Mouse (Mus musculus) midbrain, postnatal 0 days (tissue): Measurements from ENCODE around the gene Rpl10l. TPM values are rescaled to one million over a fixed set of nuclear protein-coding genes. Genes with fewer than 3 reads are reported as not detected.

ENCODE experiments used
- ATAC-seq: fragments of 200-750 bp; cut with Nextera tagmentation; 2 replicates; pipeline ENCODE4 v1.8.0; 2017; ENCODE audit warnings: moderate number of reproducible peaks, mild to moderate bottlenecking, moderate TSS enrichment, moderate library complexity; ENCODE audit not compliant: low FRiP score
- DNase-seq: peaks from one replicate; pipeline ENCODE4 v3.0.0-alpha.2; 2015; ENCODE audit warnings: low spot score
- H3K27ac ChIP-seq: fragments of 300-500 bp; sonication (generic); 2 replicates; pipeline ENCODE4 v1.5.1; 2014; ENCODE audit warnings: low read depth, mild to moderate bottlenecking, low read length, mixed read lengths
- H3K27me3 ChIP-seq: fragments of 300-500 bp; sonication (generic); 2 replicates; pipeline ENCODE4 v1.6.1; 2014; ENCODE audit warnings: low read length, control low read depth, mixed read lengths; ENCODE audit not compliant: insufficient read depth
- H3K36me3 ChIP-seq: fragments of 300-500 bp; sonication (generic); 2 replicates; pipeline ENCODE4 v1.6.1; 2014; ENCODE audit warnings: low read length, control low read depth, mixed read lengths; ENCODE audit not compliant: insufficient read depth
- H3K4me1 ChIP-seq: fragments of 300-500 bp; sonication (generic); 2 replicates; pipeline ENCODE4 v1.6.1; 2014; ENCODE audit warnings: mild to moderate bottlenecking, control low read depth, antibody characterized with exemption, low read length, mixed read lengths; ENCODE audit not compliant: insufficient read depth
- H3K4me2 ChIP-seq: fragments of 300-500 bp; sonication (generic); 2 replicates; pipeline ENCODE4 v1.6.1; 2014; ENCODE audit warnings: low read depth, mild to moderate bottlenecking, low read length, mixed read lengths; ENCODE audit not compliant: poor library complexity, severe bottlenecking
- H3K4me3 ChIP-seq: fragments of 300-500 bp; sonication (generic); 2 replicates; pipeline ENCODE4 v1.5.1; 2014; ENCODE audit warnings: low read depth, mild to moderate bottlenecking, low read length, moderate library complexity
- H3K9ac ChIP-seq: fragments of 300-500 bp; sonication (generic); replicated peaks from 2 replicates; pipeline ENCODE4 v1.6.1; 2014; ENCODE audit warnings: mild to moderate bottlenecking, low read length, moderate library complexity, mixed read lengths; ENCODE audit not compliant: poor library complexity, severe bottlenecking
- H3K9me3 ChIP-seq: fragments of 300-500 bp; sonication (generic); 2 replicates; pipeline ENCODE4 v1.6.1; 2016; ENCODE audit warnings: low read length, control low read depth
- CTCF ChIP-seq: IDR thresholded peaks from 2 replicates; pipeline ENCODE4 v1.5.1; 2016; ENCODE audit warnings: antibody characterized with exemption, mild to moderate bottlenecking
- WGBS: fragments of 180-500 bp; shearing (Covaris S2); extraction: QIAGEN DNeasy Blood & Tissue Kit; methylation state at CpG from one replicate; pipeline ENCODE4 v1.1.7; 2014; 5-methylcytosine and 5-hydroxymethylcytosine counted together
- polyA plus RNA-seq: library from polyadenylated mRNA; unstranded; fragments of >200 nt; fragmentation: Nextera tagmentation; extraction: Ambion mirVana; gene quantifications from 2 replicates; pipeline ENCODE4 v1.2.1, GENCODE M21; 2015
- total RNA-seq: library from RNA; depleted of rRNA; stranded (reverse); fragments of >200 nt; gene quantifications from 2 replicates; pipeline ENCODE4 v1.2.3, GENCODE M21; 2014; rRNA removed

The Rpl10l gene
- total RNA-seq (not detected in 2 replicates), polyA plus RNA-seq (not detected in 2 replicates)

- Histone ChIP-seq H3K36me3 (no peaks in the 10 kb centered on the region), H3K9me3 (peaks cover 8% of the 10 kb centered on the region; the same call in 1 of the 2 replicates), H3K4me1 (no peaks in the 10 kb centered on the region), H3K27ac (no peak within 1 kb of the TSS), H3K27me3 (no peaks in the 10 kb centered on the region), H3K4me2 (no peak within 1 kb of the TSS), H3K4me3 (no peak within 1 kb of the TSS), H3K9ac (no peak within 1 kb of the TSS)
- DNase-seq, result no peak
- no peak for TF ChIP-seq CTCF
- WGBS, result 98% methylated on average over 44 of the region's 44 CpGs
- ATAC-seq, result no peak
Measured at GRCm38 (mm10) chr12:66283991-66284622, at the start of gene Rpl10l. Gene Rpl10l (minus strand): TSS chr12:66284401.

DNA sequence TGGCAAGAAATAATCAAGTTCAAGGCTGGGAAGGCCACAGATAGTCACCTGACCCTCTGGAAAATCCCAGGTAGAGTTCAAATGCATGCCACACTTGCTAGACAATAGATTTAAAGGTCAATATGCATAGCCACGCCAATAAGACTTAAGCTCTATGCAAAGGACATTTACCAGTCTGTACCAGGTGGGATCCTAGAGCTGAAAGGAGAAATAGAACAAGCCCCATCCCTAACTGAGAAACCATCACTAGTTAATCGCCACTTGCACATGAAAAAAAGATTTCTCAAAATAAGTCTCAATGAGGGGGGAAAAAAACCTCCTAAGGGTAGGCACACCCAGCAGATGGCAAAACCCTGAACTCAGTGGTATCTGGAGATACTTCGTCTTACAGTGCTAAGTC is 8.3 kb downstream of the Rpl10l start:
- 82% methylated on average over 3 of the region's 3 CpGs for WGBS

DNA sequence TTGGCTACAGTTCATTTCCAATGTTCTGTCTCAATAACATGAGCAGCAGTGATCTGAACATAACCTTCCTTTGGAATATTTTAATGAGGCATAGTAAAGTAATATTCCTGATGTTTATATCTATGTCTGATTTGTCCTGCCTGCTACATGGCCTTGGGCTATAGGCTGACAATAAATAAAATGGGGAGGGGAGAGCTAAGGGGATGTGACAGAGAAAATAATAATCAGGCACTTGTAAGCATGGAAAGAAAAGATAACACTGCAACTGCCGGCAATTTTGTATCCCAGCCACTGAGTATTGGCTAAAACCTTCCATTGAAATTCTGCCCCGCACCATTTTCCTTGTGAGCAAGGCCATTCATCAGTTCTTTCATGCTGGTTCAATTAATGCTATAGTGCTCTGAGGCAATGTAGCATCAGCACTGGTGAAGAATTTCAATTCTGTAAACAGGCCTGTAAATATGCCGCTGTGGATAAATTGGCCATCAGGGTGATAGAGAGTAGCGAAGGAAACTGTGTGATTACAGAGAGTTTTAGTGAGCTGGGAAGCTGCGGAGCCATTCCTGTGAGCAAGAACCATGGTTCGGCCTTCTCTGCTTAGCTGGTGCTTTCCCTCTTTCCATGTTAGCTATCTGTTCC is 38.6 kb downstream of the Rpl10l start:
- DNase-seq, result peak; percentile 13
- H3K4me1 ChIP-seq, result no peaks in the 10 kb centered on the region
- no peak for ATAC-seq
- H3K27me3 ChIP-seq, result no peaks in the 10 kb centered on the region
- 63% methylated on average over 6 of the region's 6 CpGs for WGBS
- no peak for TF ChIP-seq CTCF
- H3K36me3 ChIP-seq, result no peaks in the 10 kb centered on the region
- H3K9me3 ChIP-seq, result no peaks in the 10 kb centered on the region
- no peak overlapping the region for H3K4me2 ChIP-seq
- no peak overlapping the region for H3K27ac ChIP-seq
- H3K9ac ChIP-seq, result no peak overlapping the region
- H3K4me3 ChIP-seq, result no peak overlapping the region

More for the DNA sequence above, 8.3 kb downstream of the Rpl10l start:
- Histone ChIP-seq H3K9me3 (no peaks in the 10 kb centered on the region), H3K27me3 (no peaks in the 10 kb centered on the region), H3K4me2 (no peak overlapping the region), H3K4me3 (no peak overlapping the region), H3K36me3 (no peaks in the 10 kb centered on the region), H3K27ac (no peak overlapping the region), H3K4me1 (no peaks in the 10 kb centered on the region), H3K9ac (no peak overlapping the region)
- no peak for ATAC-seq
- DNase-seq, result no peak
- no peak for TF ChIP-seq CTCF

GRCm38 (mm10) chr12:66234158-66234557 is 50.0 kb downstream of the Rpl10l start:
- Histone ChIP-seq H3K27ac (no peak overlapping the region), H3K4me2 (no peak overlapping the region), H3K27me3 (no peaks in the 10 kb centered on the region), H3K9me3 (no peaks in the 10 kb centered on the region), H3K9ac (no peak overlapping the region), H3K4me1 (no peaks in the 10 kb centered on the region), H3K36me3 (no peaks in the 10 kb centered on the region), H3K4me3 (no peak overlapping the region)
- DNase-seq (no peak), ATAC-seq (no peak)
- TF ChIP-seq CTCF, result no peak
- 78% methylated on average over 3 of the region's 3 CpGs for WGBS
